Mouse (Mus musculus) small intestine, adult 2 months (tissue): ENCODE data around the gene Tas2r138. TPM values are rescaled to one million over a fixed set of nuclear protein-coding genes. Genes with fewer than 3 reads are reported as not detected.

ENCODE experiments used
- H3K27ac ChIP-seq: fragments of 200-500 bp; 2 replicates; pipeline ENCODE4 v1.5.1; 2012; ENCODE audit warnings: low read depth, low read length, control low read depth, inconsistent platforms; ENCODE audit not compliant: insufficient read depth
- H3K27me3 ChIP-seq: fragments of 200-500 bp; 2 replicates; pipeline ENCODE4 v1.6.1; 2012; ENCODE audit warnings: mild to moderate bottlenecking, moderate library complexity, low read length, inconsistent platforms; ENCODE audit not compliant: control insufficient read depth, insufficient read depth
- H3K36me3 ChIP-seq: fragments of 200-500 bp; 2 replicates; pipeline ENCODE4 v1.6.1; 2012; ENCODE audit warnings: mild to moderate bottlenecking, low read length, control low read depth, inconsistent platforms; ENCODE audit not compliant: control insufficient read depth, insufficient read depth
- H3K4me1 ChIP-seq: fragments of 200-500 bp; 2 replicates; pipeline ENCODE4 v1.6.1; 2012; ENCODE audit warnings: low read length, inconsistent platforms, mixed read lengths; ENCODE audit not compliant: control insufficient read depth, insufficient read depth, insufficient read length
- H3K4me3 ChIP-seq: fragments of 200-500 bp; 2 replicates; pipeline ENCODE4 v1.5.1; 2012; ENCODE audit warnings: low read depth, mild to moderate bottlenecking, control low read depth, inconsistent platforms, low read length, moderate library complexity
- CTCF ChIP-seq: fragments of 200-500 bp; IDR thresholded peaks from 2 replicates; pipeline ENCODE4 v1.5.1; 2012; ENCODE audit warnings: low read depth, mild to moderate bottlenecking, control low read depth, inconsistent platforms, low read length, moderate library complexity, mixed read lengths; ENCODE audit not compliant: insufficient replicate concordance, insufficient read length; ENCODE audit errors: extremely low read depth
- POLR2A ChIP-seq: fragments of 200-500 bp; IDR thresholded peaks from 2 replicates; pipeline ENCODE4 v1.6.1; 2012; ENCODE audit warnings: low read depth, mild to moderate bottlenecking, control low read depth, inconsistent platforms, low read length, moderate library complexity
- WGBS: fragments of 180-500 bp; shearing (Covaris S2); methylation state at CpG from one replicate; pipeline ENCODE4 v1.1.7; 2018; 5-methylcytosine and 5-hydroxymethylcytosine counted together
- polyA plus RNA-seq: library from polyadenylated mRNA; depleted of rRNA; stranded (reverse); fragments of >200 nt; gene quantifications from 2 replicates; pipeline ENCODE4 v1.2.3, GENCODE M21; 2012; rRNA removed

Gene Tas2r138
- polyA plus RNA-seq: not detected in 2 replicates

DNA sequence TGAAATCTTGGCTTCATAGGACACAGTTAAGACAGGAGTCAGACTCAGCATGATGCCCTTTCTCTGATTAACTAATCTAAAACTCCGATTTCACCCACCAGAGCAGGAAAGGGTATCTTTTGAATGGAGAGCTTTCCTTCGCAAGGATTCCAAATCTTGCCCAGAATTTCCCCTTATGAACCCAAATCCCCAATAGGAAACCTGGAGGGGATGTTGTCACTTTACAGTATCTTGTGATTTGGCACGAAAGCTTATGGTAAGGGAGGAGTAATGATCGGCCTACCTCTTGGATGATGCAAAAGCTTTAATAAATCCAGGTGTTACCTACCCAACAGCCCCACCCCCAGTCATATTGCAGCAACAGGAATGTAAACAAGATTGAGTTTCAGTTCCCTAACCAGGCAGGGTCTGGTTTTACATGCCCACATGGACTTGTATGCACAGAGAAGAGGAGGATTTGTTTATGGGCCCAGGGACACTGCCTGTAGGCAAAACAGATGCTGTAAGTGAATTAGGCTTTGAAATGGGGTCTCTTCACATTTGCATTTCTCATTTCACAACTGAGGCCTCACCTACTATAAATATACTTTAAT lies at the start of gene Tas2r138:
Tas2r138 (minus strand) TSS at position 51 of the 593 bp plus-strand sequence.
- WGBS: 70% methylated on average over 4 of the region's 4 CpGs
- no peaks in the 10 kb centered on the region for H3K27me3 ChIP-seq
- no peak for TF ChIP-seq CTCF
- no peak for TF ChIP-seq POLR2A
- H3K36me3 ChIP-seq: no peaks in the 10 kb centered on the region
- no peak within 1 kb of the TSS for H3K4me3 ChIP-seq
- no peaks in the 10 kb centered on the region for H3K4me1 ChIP-seq
- H3K27ac ChIP-seq: no peak within 1 kb of the TSS

DNA sequence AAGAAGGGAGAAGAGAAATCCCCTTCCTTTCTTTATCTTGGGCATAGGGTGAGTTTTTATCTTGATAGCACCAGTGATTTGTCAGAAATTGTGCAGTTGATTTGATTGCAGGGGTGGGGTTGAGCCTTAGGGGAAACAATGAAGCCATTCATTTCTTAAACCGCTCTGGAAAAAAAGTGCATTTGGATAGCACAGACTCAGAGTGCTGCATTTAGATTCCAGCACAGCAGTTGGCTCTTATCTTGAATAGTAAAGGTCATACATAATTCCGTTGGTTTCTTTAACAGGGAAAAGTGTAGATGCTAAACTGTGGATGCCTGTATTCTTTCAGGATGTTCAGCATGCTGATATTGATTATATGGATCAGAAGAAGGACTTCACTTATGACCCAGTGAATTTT lies 47.8 kb upstream of the Tas2r138 start:
- no peak for TF ChIP-seq CTCF
- no peak for TF ChIP-seq POLR2A
- WGBS: 23% methylated on average over 2 of the region's 2 CpGs
- no peaks in the 10 kb centered on the region for H3K4me1 ChIP-seq
- H3K27ac ChIP-seq: no peak overlapping the region
- no peak overlapping the region for H3K4me3 ChIP-seq
- H3K27me3 ChIP-seq: no peaks in the 10 kb centered on the region
- H3K36me3 ChIP-seq: peaks cover 64% of the 10 kb centered on the region

DNA sequence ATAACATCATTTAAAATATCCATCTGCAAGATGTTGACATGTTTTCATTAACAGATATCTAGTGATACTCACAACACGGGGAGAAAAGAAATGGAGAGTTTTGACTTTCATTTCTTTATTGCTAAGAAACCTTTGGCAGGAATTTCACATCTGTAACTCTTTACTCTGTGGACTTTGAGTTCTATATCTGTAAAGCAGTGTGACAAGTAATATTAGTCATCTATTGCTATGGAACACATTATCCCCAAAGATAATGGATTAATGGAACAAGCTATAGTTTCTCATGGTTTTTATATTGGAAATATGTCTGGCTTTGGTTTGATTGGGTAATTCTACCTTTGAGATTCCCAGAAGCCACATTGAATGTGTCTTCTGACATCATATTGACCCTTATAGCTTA lies 37.8 kb upstream of the Tas2r138 start:
- H3K4me3 ChIP-seq: no peak overlapping the region
- H3K27ac ChIP-seq: peak overlapping the region; percentile 55; the same call in 1 of the 2 replicates
- H3K27me3 ChIP-seq: no peaks in the 10 kb centered on the region
- H3K4me1 ChIP-seq: peaks cover 2% of the 10 kb centered on the region; the same call in 1 of the 2 replicates
- H3K36me3 ChIP-seq: peaks cover 63% of the 10 kb centered on the region
- 34% methylated on average over 1 of the region's 1 CpGs for WGBS
- no peak for TF ChIP-seq CTCF
- no peak for TF ChIP-seq POLR2A

GRCm38 (mm10) chr6:40645701-40646100 lies 32.6 kb upstream of the Tas2r138 start:
- WGBS: 33% methylated on average over 8 of the region's 8 CpGs
- Histone ChIP-seq H3K4me3 (no peak overlapping the region), H3K27me3 (no peaks in the 10 kb centered on the region), H3K36me3 (peaks cover 57% of the 10 kb centered on the region), H3K4me1 (peaks cover 9% of the 10 kb centered on the region; the same call in 1 of the 2 replicates), H3K27ac (no peak overlapping the region)
- TF ChIP-seq CTCF (no peak), POLR2A (no peak)

- H3K4me3 ChIP-seq: no peak overlapping the region
- peaks cover 40% of the 10 kb centered on the region for H3K36me3 ChIP-seq
- H3K27me3 ChIP-seq: no peaks in the 10 kb centered on the region
- H3K4me1 ChIP-seq: peaks cover 11% of the 10 kb centered on the region; the same call in 1 of the 2 replicates
- 24% methylated on average over 8 of the region's 8 CpGs for WGBS
- H3K27ac ChIP-seq: peak overlapping the region; percentile 84
- TF ChIP-seq CTCF (no peak), POLR2A (no peak)
These were observed 27.8 kb upstream of the Tas2r138 start for GRCm38 (mm10) chr6:40640710-40641538.

DNA sequence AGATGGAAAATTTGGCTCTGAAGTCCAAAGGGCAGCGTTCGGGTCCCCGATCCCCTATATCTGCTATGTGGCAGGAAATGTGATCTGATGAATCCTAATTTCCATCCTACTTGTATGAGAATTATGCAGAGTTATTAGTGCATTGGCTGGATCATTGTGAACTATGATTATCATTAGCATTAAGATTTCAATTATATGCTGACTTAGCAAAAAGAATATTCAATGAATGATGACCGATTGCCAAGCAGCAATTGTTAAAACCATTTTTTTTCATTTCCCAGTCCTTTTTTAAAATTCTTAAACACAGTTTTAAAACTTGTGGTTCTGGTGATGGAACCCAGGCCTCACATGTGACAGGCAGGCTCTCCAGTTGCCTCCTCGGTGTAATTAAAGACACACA lies 24.6 kb upstream of the Tas2r138 start:
- Histone ChIP-seq H3K4me3 (no peak overlapping the region), H3K36me3 (peaks cover 25% of the 10 kb centered on the region), H3K27ac (0 out of 2 replicates have a peak overlapping the region, but pooled peaks have one; percentile 21), H3K4me1 (peaks cover 3% of the 10 kb centered on the region; the same call in 1 of the 2 replicates), H3K27me3 (no peaks in the 10 kb centered on the region)
- 70% methylated on average over 5 of the region's 5 CpGs for WGBS
- no peak for TF ChIP-seq POLR2A
- TF ChIP-seq CTCF: no peak

GRCm38 (mm10) chr6:40635559-40635958 lies 22.4 kb upstream of the Tas2r138 start:
- TF ChIP-seq POLR2A (no peak), CTCF (no peak)
- WGBS: 27% methylated on average over 6 of the region's 6 CpGs
- H3K27ac ChIP-seq: peak overlapping the region; percentile 94
- no peak overlapping the region; the same call in 1 of the 2 replicates for H3K4me3 ChIP-seq
- H3K27me3 ChIP-seq: no peaks in the 10 kb centered on the region
- H3K36me3 ChIP-seq: peaks cover 23% of the 10 kb centered on the region
- peaks cover 2% of the 10 kb centered on the region; the same call in 1 of the 2 replicates for H3K4me1 ChIP-seq
